Mouse (Mus musculus) subcutaneous adipose tissue, adult 2 months (tissue): ENCODE data around the gene Alkbh3. TPM values are rescaled to one million over a fixed set of nuclear protein-coding genes. Genes with fewer than 3 reads are reported as not detected.

Experiments used
- polyA plus RNA-seq: library from polyadenylated mRNA; depleted of rRNA; stranded (reverse); fragments of >200 nt; gene quantifications from 2 replicates; pipeline ENCODE4 v1.2.3, GENCODE M21; 2012; ENCODE audit warnings: low replicate concordance; rRNA removed

Alkbh3 gene
- 66.5 and 81.8 TPM in 2 replicates for polyA plus RNA-seq

DNA sequence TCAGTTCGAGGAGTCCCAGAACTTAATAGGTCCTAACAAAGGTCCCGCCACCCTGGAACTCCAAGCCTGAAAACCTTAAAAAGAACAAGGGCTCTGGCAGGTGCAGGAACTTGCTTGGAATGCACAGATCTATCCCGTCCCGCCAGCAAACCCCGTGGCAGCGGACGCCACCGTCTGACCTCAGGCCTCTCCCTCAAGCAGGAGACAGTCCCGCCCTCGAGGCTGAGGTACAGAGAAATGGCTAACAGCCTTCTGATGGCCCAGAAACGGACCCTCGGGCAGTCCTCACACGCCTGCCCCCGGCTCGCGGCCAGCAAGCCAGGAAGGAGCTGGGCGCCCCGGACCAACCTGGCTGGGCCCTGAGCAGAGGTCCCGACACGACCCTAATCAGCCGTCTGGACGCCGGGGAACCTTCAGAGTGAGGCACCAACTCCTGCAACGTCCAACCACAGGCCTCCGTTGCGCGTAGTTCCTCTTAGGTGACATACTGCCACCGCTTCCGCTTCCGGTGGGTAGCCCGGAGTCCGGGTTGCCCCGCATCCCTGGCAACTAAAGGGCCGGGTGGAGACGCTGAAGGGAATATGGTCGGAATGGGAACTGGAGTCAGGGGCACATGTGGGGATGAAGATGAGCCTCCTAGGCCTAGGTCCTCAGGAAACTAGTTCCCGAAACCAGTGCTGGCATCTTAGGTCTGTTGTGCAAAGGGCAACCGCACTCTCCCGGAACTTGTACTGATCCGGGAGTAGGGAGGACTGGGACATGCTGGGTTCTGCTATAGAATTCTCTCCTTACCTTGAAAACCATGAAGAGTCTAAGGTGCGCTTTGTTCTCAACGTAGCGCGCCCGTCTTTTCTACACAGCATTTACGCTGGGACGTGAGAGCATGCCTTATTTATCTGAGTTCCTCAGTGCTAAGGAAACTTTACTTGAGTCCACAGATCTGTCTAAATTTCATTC lies at the start of gene Alkbh3:
Alkbh3 (minus strand) TSS at position 473 of the 957 bp plus-strand sequence.

GRCm38 (mm10) chr2:93996254-93996653 lies 14.4 kb downstream of the Alkbh3 start, which contains the start of gene Gm27027:
TSS of gene Gm27027 (minus strand) at chr2:93996354.

GRCm38 (mm10) chr2:93956908-93957784 lies 53.5 kb downstream of the Alkbh3 start, which contains the start of gene Gm13889:
TSS of gene Gm13889 (minus strand) at chr2:93957201.

Other genes with a start within 250 kb of the Alkbh3 start
- 53.3 and 81.5 TPM in 2 replicates for gene Ext2, start 188.2 kb downstream of the Alkbh3 start, polyA plus RNA-seq
- gene Accs, start 160.9 kb downstream of the Alkbh3 start, polyA plus RNA-seq, result 19.7 and 27.3 TPM in 2 replicates
- 0.23 and 0.33 TPM in 2 replicates for gene Accsl, start 141.7 kb downstream of the Alkbh3 start, polyA plus RNA-seq
- 8.5 and 22.1 TPM in 2 replicates for gene Gm13889, start 53.6 kb downstream of the Alkbh3 start, polyA plus RNA-seq
- not detected in 2 replicates for gene Gm27027, start 14.5 kb downstream of the Alkbh3 start, polyA plus RNA-seq
- 63.5 and 116 TPM in 2 replicates for gene Hsd17b12, start 147.2 kb upstream of the Alkbh3 start, polyA plus RNA-seq